Mouse (Mus musculus): ENCODE data around the gene Cacfd1.
A peak's percentile ranks its signal among the peaks of the same experiment; 100 is the strongest.

Gene Cacfd1

DNA sequence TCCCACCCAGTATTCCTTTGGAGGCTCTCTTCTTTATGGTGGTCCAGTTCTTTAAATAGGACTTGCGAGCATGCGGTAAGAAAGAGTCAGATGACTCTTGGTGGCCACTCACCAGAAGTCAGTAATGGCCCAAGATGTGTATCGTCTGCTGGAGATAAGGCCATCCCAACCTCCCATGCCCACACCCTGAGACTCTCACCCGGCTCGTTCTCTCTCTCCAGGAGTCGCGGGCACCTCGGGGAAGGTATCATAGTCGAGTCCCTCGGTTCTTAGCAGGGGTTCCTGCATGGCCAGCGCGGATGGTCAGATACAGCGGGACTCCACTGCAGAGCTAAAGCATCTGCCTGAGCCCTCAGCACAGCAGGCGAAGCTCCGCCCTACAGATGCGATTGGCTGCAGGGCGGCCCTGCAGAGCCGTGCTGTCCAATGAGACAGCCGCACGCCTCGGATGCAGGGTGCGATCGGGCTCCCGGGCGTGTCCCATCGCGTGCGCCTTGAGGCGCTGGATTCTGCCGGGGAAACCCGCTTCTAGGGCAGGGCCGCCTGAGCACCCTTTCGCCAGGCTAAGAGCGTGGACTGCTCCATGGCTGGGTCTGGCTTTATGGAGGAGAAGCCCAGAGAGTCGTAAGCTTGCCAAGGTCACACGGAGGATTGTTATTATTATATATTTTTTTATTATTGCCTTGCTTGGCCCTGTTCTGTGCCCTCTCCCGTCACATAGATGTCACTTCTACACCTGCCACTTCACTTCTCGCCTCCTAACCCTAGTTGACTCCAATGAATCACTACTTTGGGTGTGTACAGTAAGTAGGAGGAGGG is 18.1 kb downstream of the Cacfd1 start, which contains the start of gene Slc2a6:
Gene Slc2a6, minus strand, starts transcription at position 381 of the 819 bp plus-strand sequence.
- peak; percentile 94 for DNase-seq

GRCm38 (mm10) chr2:27028437-27029015 is 18.8 kb downstream of the Cacfd1 start:
- DNase-seq = no peak

DNA sequence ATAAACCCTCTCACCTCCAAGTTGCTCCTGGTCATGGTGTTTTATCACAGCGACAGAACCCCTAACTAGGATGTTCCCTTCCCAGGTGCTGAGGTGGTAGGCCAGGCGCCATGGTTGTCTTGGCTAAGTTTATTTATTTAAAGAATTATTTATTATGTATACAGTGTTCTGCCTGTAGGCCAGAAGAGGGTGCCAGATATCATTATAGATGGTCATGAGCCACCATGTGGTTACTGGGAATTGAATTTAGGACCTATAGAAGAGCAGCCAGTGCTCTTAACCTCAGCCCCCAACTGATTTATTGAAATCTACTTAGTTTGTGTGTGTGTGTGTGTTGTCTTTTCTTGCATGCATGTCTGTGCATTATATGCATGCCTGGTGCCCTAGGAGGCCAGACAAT is 22.6 kb downstream of the Cacfd1 start:
- no peak for DNase-seq

DNA sequence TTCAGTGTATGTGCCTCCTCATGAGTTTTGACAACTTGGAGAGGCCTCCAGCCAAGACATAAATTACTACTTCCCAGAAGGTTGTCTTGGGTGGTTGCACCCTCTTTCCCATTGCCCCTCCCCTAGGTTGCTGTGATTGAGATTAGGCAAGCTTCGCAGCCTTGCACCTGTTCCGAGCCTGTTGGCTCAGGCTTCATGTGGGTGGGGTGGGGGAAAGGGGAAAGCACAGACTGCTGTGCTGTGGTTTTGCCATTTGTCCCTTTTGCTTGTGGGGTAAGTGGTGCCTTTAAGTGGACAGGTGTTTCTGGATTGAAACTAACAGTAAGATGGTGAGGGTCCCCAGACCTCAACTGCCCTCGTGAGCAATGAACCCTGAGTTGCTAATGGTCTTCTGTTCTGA is 26.3 kb downstream of the Cacfd1 start:
- DNase-seq = no peak

- no peak for DNase-seq
Observed at GRCm38 (mm10) chr2:27037008-27037407, 27.3 kb downstream of the Cacfd1 start.

DNA sequence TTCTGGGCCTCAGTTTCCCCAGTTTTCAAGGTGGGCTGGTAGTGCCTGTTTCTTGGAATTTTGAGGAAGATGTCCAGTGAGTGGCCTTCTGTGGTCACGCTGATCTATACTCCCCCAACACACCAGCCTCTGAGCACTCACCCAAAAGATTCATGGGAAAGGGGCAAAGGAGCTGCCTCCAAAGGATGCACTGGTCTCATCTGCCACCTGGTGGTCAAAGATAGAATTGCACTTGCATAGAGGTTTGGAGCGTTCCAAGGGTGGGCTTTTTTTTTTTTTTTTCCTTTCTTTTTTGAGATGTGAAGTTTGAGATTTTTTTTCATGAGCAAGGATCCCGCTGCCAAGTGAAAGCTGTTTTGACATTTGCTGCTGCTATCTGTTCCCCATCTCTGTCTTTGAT is 28.9 kb downstream of the Cacfd1 start:
- peak; percentile 86 for DNase-seq

DNA sequence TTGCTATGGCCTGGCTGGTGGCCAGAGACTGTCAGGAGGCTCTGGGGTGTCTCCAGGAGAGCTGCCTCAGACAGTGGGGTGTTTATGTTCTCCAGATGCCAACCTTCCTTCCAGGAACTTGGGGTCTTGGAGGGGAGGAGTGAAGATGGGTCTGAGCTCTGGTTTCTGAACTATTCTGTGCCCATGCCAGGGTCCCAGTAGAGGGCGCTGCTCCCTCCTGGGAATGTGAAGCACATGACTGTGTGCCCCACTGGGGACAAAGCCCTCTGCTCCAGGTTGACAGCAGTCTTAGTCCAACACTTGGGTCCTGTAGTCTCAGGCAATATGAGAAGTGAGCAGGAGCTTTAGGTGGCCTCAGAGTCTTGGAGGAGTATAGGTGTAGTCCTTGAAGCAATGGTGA is 29.6 kb downstream of the Cacfd1 start:
- DNase-seq = peak; percentile 21

DNA sequence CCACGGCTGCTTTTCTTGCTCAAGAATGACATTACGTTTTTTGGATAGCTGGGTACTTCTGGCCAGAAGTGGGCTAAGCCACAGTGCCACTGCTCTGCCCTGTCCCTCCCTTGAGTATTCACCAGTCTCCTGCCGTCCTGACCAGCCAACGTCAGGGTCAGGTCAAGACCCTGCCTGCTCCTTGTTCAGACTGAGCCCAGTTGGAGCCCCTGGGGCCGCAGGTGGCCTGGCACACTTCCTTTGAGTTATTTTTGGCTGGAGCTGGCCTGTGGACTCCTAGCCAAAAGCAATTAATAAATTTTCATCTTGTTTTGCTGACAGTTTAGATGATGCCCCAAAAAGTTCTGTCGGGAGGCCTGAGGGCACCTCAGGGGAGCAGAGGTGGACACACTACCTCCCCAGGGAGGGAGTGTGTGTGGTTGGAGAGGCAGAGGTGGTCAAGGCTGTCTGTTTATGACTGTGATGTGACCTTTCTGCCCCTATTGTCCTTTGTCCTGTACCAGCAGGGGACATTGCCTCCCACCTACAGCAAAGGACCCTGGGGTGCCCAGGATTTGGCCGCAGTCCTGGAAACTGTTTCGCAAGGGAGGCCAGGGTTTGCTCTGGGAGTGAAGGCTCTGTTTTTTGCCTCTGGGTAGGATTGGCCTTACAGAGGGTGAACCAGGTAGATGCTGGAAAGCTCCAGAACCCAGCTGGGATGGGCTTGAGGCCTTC is 32.6 kb downstream of the Cacfd1 start:
- no peak for DNase-seq

DNA sequence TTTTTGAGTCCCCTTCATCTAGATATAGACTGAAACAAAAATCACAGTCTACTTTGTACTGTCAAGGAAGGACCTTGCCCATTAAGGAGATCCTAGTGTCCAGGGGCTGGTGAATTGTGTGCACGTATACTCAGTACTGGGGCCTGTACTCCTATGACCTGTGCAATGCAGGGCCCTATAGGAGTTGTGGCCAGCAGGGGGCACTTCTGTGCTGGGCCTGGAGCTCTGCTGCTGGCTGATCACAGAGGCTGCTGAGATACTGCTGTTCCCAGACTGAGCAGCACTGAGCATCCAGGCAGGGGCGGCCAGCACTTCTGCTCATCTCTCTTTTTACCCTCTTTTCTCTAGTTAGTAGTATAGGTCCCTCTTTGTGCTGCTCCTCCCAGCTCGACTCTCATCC is 33.7 kb downstream of the Cacfd1 start:
- peak; percentile 89 for DNase-seq

DNA sequence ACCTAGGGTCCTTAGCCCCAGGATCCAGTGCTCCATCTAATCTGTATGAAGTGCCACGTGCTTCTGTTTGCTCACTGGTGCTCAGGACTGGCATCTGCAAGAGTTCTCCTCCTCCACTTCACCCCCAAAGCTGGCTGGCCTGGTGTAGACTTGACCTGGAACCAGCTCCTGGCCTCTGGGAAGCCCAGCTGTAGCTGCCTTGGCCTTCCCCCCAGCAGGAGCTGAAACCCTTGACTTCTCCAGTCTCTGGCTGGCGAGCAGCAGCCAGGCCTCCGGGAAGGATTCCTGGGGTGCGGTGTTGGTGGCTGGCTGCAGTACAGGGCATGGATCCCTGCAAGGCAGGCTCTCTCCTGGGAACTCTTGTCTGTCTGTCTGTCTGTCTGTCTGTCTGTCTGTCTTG is 34.4 kb downstream of the Cacfd1 start:
- DNase-seq = no peak

DNA sequence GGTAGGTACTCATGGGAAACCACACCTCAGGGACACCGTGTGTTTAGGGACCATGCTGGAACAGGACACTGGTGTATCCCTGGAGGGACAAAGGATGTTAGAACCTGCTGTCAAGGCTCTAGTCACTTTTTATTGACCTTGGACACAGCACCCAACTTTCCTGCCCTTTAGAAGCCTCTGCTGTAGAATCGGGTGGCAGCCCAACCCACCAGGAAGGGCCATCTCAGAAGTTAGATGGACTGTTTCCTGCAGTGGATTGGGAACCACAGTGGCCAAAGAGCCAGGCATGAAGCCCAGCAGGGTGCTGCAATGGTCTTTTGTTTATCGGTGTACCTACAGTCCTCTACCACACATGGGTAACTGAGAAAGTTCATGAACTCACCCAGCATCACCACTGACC is 34.9 kb downstream of the Cacfd1 start:
- DNase-seq = no peak

DNA sequence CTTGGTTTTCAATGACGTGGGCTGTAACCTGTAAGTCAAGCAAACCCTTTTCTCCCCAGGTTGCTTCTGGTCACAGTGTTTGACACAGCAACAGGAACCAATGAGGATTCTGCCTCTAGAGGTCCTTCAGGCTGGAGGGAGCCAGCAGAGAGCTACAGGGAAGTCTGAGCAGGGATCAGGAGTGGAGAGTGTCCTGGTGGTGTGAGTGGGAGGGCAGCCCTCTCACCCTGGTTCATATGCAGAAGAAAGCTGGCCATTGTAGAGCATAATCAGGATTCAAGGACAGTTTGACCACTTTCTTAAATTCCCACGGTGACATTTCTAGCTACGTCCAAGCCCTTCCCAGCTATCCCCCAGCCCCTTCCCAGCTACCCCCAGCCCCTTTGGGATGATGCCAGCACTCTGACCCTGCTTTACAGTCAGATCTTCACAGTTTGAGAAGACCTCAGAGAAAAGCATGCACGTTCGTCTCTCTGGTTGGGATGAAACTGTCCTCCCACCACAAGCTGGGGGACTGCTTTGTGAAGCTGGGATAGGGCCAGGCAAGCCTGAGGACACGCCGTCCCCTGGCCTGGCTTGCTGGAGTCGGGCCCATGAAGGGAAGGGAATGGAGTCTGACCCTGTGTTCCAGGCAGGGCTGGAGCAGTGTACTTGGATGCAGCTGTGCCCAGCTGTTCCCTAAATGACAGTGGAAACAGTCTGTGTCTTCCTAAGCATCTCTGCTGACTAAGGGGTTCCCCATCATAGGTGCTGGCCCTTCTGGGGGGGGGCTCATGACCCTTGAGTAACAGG is 36.4 kb downstream of the Cacfd1 start:
- DNase-seq = no peak

DNA sequence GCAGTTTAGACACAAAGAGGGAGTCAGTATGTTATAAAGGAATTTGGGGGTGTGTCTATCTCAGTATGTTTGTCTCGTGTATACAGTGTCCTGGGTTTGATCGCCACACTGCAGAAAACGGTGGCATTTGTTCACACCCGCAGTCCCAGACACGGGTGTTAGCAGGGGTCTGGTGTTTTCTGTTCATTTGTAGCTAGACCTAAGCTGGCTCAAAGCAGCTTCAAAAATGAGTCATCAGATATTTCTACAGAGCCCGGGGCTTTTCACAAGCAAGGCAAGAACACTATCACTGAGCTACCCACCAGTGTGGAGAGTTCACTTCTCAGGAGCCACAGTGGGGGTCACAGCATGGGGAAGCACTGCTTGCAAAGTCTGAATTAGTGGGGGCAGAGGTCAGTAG is 39.7 kb downstream of the Cacfd1 start:
- DNase-seq = no peak

GRCm38 (mm10) chr2:27058251-27058650 is 48.5 kb downstream of the Cacfd1 start:
- DNase-seq = no peak

GRCm38 (mm10) chr2:27058751-27059150 is 49.0 kb downstream of the Cacfd1 start:
- no peak for DNase-seq

GRCm38 (mm10) chr2:27059187-27059586 is 49.5 kb downstream of the Cacfd1 start:
- no peak for DNase-seq

DNA sequence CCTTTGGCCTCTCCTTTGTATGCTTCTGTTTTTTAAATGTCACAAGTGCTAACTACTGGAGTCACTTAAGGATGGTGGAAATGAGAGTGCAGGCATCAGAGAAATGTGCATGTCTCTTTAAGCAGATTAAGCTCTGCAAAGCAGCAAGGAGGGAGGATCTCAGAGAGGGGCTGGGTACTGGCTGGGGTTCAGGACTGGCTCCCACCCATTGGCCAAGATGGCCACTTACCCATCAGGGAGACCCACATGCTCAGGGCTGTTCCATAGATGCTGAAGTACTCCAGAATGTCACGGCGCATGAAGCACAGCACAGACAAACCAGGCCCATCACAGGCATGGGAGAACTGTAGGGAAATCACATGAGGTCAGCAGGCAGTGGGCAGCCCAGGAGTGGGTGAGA is 57.4 kb downstream of the Cacfd1 start:
- DNase-seq = no peak

GRCm38 (mm10) chr2:27067996-27068395 is 58.3 kb downstream of the Cacfd1 start:
- DNase-seq = no peak

- DNase-seq = no peak
Observed at GRCm38 (mm10) chr2:27069646-27070045, 59.9 kb downstream of the Cacfd1 start.

GRCm38 (mm10) chr2:27070247-27070813 is 60.6 kb downstream of the Cacfd1 start:
- no peak for DNase-seq

All from embryo, embryonic 11 days (tissue).